Mouse (Mus musculus) retina, postnatal 1 day (tissue): ENCODE measurements around the gene Sars.

Experiments
- DNase-seq: peaks from one replicate; pipeline ENCODE4 v3.0.0-alpha.2; 2012

Gene Sars

DNA sequence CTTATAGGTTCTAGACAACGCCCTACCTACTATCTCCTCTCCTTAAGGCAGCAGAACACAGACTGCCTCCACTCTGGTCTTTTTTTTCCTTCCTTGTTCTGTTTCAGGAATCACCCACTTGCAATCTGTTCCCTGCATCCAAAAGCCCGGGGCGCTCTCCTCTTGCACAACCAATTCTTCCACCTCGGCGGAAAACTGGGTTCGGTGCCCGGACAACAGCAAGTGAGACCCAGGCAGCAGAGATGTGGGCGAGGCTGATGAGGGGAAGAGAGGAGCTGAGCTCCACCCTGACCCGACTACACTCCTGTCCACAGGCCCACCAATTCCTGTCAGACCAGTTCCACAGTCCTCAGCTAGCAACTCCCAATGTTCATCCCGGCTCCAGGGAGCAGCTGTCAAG, 58.8 kb downstream of the Sars start:
- DNase-seq = no peak

DNA sequence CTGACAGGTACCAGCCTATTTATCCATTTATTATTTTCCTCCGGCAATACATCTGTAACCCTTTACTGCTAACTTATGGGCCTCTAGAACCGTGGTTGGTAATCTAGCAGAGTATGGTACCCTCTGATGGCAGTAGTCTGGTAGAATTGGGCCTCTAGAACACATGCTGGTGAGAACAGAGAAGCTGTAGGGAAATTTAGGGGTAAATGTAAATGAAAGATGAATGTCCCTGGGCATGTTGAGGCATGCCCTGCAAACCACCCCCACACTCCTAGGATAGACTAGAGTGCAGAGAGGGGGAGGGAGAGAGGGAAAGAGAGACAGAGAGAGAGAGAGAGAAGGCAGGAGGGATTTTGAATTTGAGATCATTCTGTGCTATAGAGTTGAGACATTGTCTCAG, 60.6 kb downstream of the Sars start:
- no peak for DNase-seq

DNA sequence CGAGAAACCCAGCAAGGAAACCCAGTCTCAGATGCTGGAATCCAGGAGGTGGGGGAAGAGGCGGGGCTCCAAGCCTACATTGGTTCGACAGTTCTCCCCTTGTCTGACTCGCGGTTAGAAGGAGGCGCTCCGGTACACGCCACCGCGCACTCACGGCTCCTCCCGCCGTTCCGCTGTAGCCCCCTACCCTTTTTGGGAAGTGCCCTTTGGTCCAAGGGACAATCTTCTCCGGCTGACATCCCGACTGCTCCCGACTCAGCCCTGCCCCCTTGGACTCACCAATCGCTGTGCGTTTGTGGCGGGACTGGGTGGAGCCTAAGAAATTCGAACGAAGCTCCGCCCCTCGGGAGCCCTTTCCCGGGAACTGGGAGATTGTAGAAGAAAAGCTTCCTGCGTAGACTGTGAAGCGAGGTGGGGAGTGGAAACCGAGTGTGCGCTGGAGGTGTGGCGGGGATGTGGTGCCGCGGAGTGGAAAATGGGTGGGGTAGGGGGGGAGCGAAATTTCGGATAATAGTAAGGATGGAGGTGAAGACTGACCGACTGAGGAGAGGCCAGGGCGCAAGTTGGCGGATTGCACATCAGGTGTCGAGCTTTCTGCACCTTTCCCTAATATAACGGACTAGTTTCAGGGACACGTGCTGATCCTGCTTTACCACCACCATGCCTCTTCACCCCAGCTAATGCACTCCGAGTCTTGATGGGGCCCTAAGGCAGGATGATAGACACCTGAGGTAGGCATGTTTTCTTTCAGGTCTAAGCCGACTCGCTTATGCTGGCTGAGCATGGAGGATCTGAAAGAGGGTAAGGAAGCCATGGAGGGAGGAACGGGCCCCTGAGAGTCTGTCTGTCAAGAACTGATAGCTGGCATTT, 61.3 kb downstream of the Sars start, which contains the start of gene Psrc1:
TSS of gene Psrc1 (plus strand) at position 355 of the 870 bp plus-strand sequence.
- peak; percentile 93 for DNase-seq

DNA sequence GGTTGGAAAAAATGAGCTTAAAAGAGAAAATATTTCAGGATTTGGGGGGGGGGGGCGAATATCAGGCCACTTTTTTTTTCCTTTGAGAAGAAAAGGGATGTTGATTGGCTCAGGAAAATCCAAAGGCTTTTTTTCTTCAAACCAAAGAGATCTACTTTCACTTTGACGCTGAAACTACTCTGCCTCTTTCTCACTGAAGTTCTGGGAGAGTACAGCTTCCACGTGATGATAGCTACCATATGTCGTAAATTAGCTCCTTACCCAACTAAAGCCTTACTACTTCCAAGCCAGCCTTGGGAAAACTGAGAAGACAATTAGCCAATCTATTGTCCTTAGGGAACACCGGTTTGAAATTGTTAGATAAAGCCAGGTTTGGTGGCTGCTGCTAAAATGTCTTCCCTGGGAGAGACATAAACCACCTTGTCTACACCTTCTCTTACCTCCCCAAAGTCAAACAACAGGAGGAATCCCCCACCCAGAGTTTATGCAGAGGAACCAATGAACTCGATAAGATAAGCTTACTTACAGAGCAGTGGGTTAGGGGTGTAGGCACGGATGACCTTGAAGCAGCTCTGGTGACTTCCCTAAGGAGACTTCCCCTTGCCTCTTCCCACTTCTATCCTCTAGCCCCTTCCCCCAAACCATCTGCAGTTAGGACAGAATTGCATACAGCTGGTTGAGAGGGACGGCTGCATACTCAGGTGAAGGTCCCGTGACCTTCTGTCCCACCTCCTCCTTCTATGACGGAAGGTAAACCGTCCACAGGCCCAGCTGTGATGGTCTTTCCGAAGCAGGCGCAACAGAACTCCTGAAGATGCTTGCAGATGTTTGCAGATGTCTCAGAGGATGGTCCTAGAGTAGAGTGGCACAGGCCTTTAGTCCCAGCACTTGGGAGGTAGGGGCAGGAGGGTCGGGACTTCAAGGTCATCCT, 62.8 kb downstream of the Sars start:
- no peak for DNase-seq

DNA sequence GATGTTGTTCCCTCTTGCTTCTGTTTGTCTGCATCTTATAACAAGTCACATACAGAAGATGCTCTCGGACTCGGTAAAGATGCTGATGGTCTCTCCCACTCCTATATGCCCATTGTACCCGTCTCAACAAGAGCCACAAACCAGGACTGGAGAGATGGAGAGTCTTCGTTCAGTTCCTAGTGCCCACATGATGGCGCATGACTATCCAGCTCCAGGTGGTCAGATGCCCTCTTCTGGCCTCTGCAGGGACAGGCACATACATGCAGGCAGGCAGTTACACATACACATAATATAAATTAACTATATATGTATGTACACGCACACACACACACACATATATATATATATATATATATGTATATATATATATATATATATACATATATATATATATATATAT, 64.3 kb downstream of the Sars start:
- DNase-seq = no peak

DNA sequence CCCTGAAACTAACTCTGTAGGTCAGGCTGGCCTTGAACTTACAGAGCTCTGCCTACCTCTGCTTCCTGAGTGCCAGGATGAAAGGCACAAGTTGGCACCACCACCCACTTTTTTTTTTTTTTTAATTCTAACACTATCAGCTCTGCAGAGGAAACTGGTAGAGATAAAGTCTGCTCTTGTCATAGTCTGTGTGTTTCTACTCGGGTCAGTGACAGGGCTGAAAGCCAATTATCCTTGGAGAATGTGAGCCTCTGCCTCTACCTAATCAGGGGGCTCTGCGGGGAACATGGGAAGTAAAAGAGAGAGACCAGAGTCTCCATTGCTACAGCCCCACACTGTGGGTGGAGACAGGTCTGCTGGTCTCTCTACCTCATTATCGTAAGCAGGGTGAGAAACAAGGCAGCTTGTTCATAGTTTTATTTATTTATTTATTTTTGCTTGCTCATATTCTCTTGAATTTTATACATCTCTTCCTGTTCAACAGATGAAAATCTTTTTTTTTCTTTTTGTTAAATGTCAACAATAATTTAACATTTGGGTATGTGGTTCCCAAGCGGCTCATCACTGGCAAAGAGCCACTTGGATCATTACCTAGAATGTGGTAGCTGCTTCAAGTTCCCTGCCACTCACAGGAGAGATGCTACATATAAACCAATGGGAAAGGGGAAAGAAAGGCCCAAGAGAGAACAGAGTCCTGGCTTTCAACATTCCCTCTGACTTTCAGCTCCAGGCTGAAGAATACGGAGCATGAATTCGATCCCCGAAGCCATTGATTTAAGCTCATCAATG, 65.9 kb downstream of the Sars start:
- no peak for DNase-seq
